Mouse (Mus musculus) retina, embryonic 14.5 days (tissue): ENCODE results near the gene Slc25a12.

Experiments
- DNase-seq: peaks from one replicate; pipeline ENCODE4 v3.0.0-alpha.2; 2015; ENCODE audit warnings: low spot score

Slc25a12 gene

GRCm38 (mm10) chr2:71349511-71349910, 18.0 kb downstream of the Slc25a12 start:
- no peak for DNase-seq

- no peak for DNase-seq
Observed at GRCm38 (mm10) chr2:71347732-71348490, 19.6 kb downstream of the Slc25a12 start.

GRCm38 (mm10) chr2:71347160-71347559, 20.4 kb downstream of the Slc25a12 start:
- no peak for DNase-seq

GRCm38 (mm10) chr2:71343884-71344640, 23.5 kb downstream of the Slc25a12 start:
- DNase-seq = no peak

GRCm38 (mm10) chr2:71340126-71340525, 27.4 kb downstream of the Slc25a12 start:
- DNase-seq = no peak

DNA sequence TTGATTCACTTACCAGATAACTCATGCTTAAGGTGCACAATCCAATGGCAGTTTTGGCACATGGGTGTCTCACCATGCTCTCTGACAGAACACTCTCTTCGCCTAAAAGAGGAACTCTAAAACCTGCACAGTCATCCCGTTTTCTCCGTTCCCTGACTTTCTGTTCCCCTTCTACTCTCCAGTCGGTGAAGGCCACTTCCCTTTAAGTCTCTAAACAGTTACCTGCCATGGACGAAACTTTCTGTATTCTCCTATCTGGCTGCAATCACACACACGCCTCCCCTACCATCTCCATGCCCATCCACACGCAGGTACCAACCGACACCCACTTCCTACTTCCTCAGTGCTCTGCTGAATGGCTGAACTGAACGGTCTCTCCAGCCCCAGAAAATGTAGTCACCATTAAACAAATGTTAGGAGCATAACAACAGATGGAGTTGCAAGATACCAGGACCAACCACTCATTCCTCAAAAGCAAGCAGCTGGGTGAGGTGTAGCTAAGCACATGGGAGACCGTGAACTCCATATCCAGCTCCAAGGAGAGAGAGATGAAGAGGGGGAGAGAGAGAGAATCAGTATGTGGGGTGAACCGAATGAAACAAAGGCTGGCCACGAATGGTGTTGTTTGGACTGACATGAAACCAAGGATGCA, 29.3 kb downstream of the Slc25a12 start:
- DNase-seq = no peak

GRCm38 (mm10) chr2:71336631-71337030, 30.9 kb downstream of the Slc25a12 start:
- DNase-seq = no peak

GRCm38 (mm10) chr2:71336209-71336608, 31.3 kb downstream of the Slc25a12 start:
- DNase-seq = no peak

DNA sequence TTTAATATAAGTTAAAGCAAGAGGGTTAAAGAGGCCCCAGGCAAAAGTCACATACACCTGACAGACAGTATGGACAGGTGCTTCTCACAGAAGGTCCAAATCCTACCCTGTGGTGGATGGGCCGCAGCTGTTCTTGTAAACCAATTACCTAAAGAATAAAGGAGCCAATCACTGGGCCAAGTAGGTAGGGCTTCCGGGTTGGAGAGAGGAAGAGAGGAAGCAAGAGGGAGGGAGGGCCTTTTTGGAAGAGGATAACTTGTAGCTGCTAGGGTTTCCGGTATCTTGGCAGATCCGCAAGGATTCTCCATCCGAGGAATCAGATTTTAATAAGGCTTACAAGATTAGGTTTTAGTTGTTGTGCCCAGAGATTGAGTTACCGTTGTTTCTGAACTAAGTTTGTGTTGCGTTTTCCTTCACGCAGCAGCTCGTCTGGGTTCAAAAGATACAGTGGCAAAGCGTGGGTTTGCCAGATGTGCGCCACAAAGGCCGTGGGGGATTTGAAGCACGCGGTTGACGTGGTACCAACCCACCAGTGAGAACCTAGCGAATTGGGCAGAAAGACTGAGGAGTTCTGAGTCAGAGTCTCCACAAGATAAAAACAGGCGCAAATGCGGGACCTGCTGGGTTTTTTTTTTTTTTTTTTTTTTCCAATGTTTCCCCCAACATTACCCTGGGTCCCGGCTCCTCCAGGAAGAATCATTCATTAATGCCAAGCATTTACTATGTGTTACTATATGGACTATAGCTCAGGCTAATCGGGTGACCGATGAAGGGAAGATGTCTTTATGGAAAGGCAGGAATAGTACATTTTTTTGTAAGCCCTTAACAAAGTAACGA, 33.3 kb downstream of the Slc25a12 start:
- no peak for DNase-seq

GRCm38 (mm10) chr2:71329761-71330160, 37.8 kb downstream of the Slc25a12 start:
- DNase-seq = peak; percentile 21

- DNase-seq = no peak
Observed at GRCm38 (mm10) chr2:71328391-71329160, 39.0 kb downstream of the Slc25a12 start.

DNA sequence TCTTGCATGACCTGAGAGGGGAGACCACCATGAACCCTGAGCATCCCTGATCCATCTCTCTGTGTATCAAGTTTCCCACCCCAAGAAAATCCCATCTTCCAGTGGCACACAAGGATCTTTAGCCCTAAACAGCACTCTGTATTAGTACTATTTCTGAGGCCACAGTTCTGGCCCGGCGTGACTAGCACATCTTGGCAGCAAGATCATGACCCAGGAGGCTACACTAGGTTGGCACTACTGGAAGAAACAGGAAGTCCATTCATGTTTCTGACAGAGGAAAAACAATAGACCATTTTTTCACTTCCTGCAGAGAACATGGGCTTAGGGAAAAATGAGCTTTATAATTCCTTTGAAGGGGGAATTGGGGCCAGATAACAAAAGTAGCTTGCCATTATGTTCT, 39.8 kb downstream of the Slc25a12 start:
- no peak for DNase-seq

- no peak for DNase-seq
Observed at GRCm38 (mm10) chr2:71326766-71327464, 40.6 kb downstream of the Slc25a12 start.

DNA sequence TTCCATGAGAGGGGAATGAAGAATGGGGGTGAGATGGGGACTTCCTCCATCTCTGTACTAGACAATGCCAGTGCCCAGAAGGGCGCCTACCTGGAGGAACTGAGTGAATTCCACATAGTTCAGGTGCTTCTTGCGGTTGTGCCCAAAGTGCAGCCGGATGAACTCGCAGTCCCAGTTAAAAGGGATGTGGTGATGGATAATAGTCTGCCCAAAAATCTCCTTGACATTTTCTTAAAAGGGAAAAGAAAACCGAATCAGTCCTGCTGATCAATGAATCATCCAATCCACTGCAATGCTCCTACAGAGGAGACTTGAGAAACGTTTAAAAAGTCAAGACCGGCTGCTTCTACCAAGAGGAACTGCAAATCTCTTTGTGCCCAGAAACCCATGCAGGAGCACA, 43.7 kb downstream of the Slc25a12 start:
- no peak for DNase-seq

DNA sequence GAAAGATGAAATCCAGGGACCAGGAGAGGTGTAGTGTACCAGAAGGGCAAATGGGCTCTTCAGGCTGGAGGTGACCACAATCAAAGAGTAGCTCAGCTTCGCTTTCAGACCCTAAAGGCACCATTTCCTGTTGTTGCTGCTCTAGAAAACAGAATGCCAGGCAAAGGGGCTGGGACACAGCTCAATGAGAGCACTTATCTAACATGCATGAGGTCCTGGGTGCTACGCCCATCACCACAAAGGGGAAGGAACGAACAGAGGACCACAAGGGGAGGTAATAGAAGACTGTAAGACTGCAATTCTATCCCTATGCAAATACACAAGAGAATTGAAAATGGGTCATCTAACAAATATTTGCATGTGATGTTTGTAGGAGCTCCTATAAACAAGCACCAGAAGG, 46.1 kb downstream of the Slc25a12 start:
- no peak for DNase-seq

DNA sequence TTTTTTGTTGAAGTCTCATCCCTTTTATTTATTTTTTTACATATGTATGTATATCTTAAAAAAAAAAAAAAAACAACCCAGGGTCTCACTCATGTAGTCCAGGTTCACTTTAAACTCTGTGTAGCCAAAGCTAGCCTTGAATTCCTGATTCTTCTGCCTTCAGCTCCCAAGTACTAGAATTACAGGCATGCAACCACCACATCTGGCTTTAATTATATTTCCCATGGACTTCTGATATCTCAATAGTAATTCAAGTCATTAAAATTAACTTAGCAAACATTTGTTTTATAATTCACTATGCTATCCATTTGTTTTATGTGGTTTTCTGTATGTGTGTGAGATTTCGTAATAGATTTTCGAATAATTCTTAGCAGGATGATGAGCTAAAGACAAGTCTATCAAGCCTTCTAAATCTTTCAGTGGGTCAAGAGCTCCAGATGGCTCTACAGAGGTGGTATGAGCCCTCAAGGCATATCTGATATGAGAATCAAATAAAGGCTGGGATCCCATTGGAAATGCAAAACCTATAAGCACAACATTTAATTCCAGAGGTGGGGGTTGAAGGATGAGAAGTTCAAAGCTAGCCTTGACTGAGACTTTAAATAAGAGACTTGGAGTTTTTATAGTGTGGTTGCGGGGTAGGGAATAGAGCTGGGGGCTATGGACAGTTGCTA, 51.3 kb downstream of the Slc25a12 start:
- no peak for DNase-seq

GRCm38 (mm10) chr2:71315022-71315421, 52.5 kb downstream of the Slc25a12 start:
- no peak for DNase-seq

DNA sequence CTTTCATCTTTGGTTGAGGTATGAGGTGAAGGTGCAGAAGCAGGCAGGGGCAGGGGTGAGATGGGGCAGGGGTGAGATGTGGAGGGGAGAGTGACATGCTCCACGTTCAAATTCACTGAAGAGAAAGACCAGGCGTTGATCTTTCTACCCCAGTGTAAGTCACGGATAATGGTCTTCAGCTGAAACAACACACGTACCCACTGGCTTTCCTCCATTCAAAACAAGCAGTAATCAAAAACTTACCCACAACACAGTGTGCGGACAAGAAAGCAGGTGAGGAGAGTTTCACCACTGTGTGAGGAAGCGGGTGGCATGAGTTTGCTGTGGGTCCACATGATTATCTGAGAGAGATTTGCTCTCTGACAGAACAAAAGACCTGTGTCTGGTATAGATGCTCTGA, 53.5 kb downstream of the Slc25a12 start:
- no peak for DNase-seq

DNA sequence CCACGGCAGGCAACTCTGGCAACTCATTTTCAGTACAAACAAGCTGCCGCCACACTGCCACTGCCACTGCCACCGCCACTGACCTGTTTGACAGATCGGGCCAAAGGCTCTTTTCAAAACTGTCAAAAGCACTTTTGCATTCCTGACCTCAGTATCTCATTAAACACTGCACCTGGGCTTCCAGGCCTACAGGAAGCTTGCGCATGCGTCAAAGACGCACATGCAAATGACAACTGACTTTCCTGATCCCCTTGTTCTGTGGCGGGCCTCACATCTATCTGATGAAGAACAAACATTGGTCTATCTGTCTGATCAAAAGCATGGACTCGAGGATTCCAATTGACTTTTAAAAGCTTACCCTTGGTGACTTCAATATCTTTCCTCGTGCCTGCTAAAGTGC, 55.5 kb downstream of the Slc25a12 start:
- no peak for DNase-seq

DNA sequence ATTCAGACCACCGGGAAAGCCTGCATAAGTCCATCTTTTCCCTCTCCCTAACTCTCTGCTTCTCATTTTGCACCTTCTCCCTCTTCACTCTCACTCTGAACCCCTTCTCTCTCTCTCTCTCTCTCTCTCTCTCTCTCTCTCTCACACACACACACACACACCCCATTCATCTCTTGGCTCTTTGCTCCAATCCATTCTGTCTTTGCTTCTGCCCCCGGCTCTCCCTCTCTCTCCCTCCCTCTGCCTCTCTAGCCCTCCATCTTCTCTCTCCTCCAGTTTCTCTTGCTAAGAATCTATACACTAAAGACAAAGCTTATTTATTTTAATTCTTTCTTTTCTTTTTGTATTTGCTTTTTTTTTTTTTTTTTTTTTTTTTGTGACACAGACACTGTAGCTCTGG, 57.8 kb downstream of the Slc25a12 start:
- DNase-seq = no peak
